8 mouse cellular contexts compared by ENCODE assay signal in genomic region chr8:94011076-94012012, GRCm38 (mm10). TPM values are rescaled to one million over a fixed set of nuclear protein-coding genes. Genes with fewer than 3 reads are reported as not detected.
DNase-seq lines count a peak whose midpoint lies in the region; ATAC-seq lines count a peak whose summit lies in the region.

No protein-coding gene starts in this region.

- H3K27ac ChIP-seq in hindbrain, embryonic 13.5 days = peak overlapping the region; percentile 91
- peak overlapping the region; percentile 90 for H3K27ac ChIP-seq in neural tube, embryonic 15.5 days (replicated peaks)

- no peaks in the 10 kb centered on the region for H3K9me3 ChIP-seq in hindbrain, embryonic 13.5 days
- no peaks in the 10 kb centered on the region for H3K9me3 ChIP-seq in neural tube, embryonic 15.5 days (replicated peaks)

- ATAC-seq in hindbrain, embryonic 13.5 days (ENCODE audit: low FRiP score) = no peak
- no peak for ATAC-seq in neural tube, embryonic 15.5 days (ENCODE audit: low FRiP score)

- peak overlapping the region; percentile 97 for H3K9ac ChIP-seq in hindbrain, embryonic 13.5 days
- H3K9ac ChIP-seq in neural tube, embryonic 15.5 days (replicated peaks) = peak overlapping the region; percentile 87

- peak; percentile 4 for DNase-seq in ovary, postnatal 36 days (ENCODE audit: low spot score)
- DNase-seq in ovary, postnatal 14 days (ENCODE audit: low spot score) = no peak
- DNase-seq in embryo, embryonic 11.5 days (ENCODE audit: low read depth, low spot score) = peak; percentile 9
- peak; percentile 62 for DNase-seq in liver
- no peak for DNase-seq in frontal cortex, postnatal 36 days (ENCODE audit: low spot score in 2 of 2)
- DNase-seq in gastrocnemius, postnatal 4 days (ENCODE audit: low spot score in 2 of 2) = no peak

- peak overlapping the region; percentile 96 for H3K4me3 ChIP-seq in hindbrain, embryonic 13.5 days
- H3K4me3 ChIP-seq in neural tube, embryonic 15.5 days (replicated peaks) = peak overlapping the region; percentile 73

- H3K4me1 ChIP-seq in hindbrain, embryonic 13.5 days (replicated peaks) = peaks cover 32% of the 10 kb centered on the region
- H3K4me1 ChIP-seq in neural tube, embryonic 15.5 days = peaks cover 34% of the 10 kb centered on the region

- no peaks in the 10 kb centered on the region for H3K36me3 ChIP-seq in hindbrain, embryonic 13.5 days
- H3K36me3 ChIP-seq in neural tube, embryonic 15.5 days = no peaks in the 10 kb centered on the region

- H3K27me3 ChIP-seq in hindbrain, embryonic 13.5 days = no peaks in the 10 kb centered on the region
- H3K27me3 ChIP-seq in neural tube, embryonic 15.5 days (replicated peaks) = no peaks in the 10 kb centered on the region

- WGBS in hindbrain, embryonic 13.5 days = 5% methylated on average over 48 of the region's 48 CpGs
- 3% methylated on average over 48 of the region's 48 CpGs for WGBS in neural tube, embryonic 15.5 days

- peak overlapping the region; percentile 87 for H3K4me2 ChIP-seq in hindbrain, embryonic 13.5 days
- H3K4me2 ChIP-seq in neural tube, embryonic 15.5 days = peak overlapping the region; percentile 90

RNA-seq across cellular contexts. Expression of gene Amfr, which starts 1.3 kb away (rescaled TPM):
- 60.6 and 64.3 TPM in 2 replicates for polyA plus RNA-seq in hindbrain, embryonic 13.5 days (2015; fragmentation: Nextera tagmentation; extraction: Ambion mirVana)
- polyA plus RNA-seq in neural tube, embryonic 15.5 days (2015; fragmentation: Nextera tagmentation; extraction: Ambion mirVana) = 70.4 and 80.1 TPM in 2 replicates
- 10 to 100 TPM; 93.2 to 98.0 TPM for total RNA-seq in gastrocnemius, postnatal 4 days (2021)

RNA-seq across cellular contexts. Expression of gene Nudt21, which starts 25.5 kb away (rescaled TPM):
- 109 and 112 TPM in 2 replicates for polyA plus RNA-seq in hindbrain, embryonic 13.5 days (2015; fragmentation: Nextera tagmentation; extraction: Ambion mirVana)
- 80.8 and 82.5 TPM in 2 replicates for polyA plus RNA-seq in neural tube, embryonic 15.5 days (2015; fragmentation: Nextera tagmentation; extraction: Ambion mirVana)
- total RNA-seq in gastrocnemius, postnatal 4 days (2021) = 10 to 100 TPM; 36.1 to 40.5 TPM

RNA-seq across cellular contexts. Expression of gene Ogfod1, which starts 25.7 kb away (rescaled TPM):
- 16.9 TPM in 2 replicates for polyA plus RNA-seq in hindbrain, embryonic 13.5 days (2015; fragmentation: Nextera tagmentation; extraction: Ambion mirVana)
- 16.2 TPM in 2 replicates for polyA plus RNA-seq in neural tube, embryonic 15.5 days (2015; fragmentation: Nextera tagmentation; extraction: Ambion mirVana)
- 10 to 100 TPM; 19.2 to 20.2 TPM for total RNA-seq in gastrocnemius, postnatal 4 days (2021)

Comparison
In these comparisons a context has a peak if more than half of its experiments do, and no peak if none do; other contexts are left out.
1. DNase-seq: peak in ovary, postnatal 36 days (single experiment), embryo, embryonic 11.5 days (single experiment) and liver (single experiment); none in ovary, postnatal 14 days (single experiment), frontal cortex, postnatal 36 days (0 of 2) and gastrocnemius, postnatal 4 days (0 of 2).